Mouse (Mus musculus): ENCODE results near the gene Cstb.

Cstb gene

DNA sequence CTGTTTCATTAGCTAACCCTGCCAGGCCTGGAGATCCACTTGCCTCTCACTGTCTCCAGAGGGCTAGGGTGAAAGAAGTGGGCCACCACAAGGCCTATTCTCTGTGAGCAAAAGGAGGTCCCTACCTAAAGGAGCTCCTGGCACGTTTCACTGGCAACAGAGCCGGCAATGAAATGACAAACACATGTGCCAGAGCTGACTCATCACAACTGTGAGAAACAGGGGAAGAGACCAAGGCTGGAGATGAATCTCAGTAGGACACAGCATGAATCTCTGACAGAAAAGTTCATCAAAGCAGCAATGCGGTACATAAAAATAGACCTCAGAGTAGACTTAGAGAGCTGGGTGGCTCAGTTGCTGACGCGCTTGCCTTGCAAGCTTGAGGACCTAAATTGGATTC is 7.6 kb upstream of the Cstb start:
- no peak for DNase-seq (ENCODE audit: low spot score in 2 of 2)

DNA sequence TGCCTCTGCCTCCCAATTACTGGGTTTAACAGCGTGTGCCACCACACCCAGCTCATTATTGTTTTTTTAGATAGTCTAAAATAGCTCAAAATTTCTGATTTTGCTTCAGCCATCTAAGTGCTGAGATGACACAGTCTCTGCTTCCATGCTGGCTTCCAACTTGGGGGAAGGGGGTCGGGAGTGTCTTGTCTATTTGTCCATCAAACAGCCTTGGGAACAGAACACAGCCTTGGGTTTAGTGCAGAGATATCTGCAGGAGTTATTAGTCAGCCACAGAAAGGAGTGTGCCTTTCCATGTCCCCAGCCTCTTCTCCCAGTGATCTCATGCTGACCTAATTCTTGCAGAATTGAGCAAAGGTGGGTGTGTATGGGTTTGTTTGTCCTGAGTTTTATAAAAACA is 6.7 kb upstream of the Cstb start:
- DNase-seq (ENCODE audit: low spot score in 2 of 2): no peak

DNA sequence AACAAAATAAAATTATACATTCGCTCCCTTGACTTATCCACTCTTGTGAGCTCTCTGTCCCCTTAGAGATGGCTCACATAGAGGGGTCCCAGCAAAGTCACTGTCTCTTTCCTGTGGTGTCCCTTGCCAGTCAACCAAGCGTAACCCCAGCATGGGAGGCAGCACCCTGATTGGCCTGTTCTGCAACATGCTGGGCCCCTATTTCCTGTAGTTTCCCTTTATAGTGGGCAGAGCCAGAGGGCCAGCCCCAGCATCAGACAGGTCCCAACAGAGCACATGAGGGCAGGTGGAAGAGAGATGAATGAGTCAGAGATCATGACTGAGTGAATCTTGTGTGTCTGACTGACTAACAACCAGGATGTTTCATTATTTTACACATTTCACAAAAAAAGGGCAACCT is 4.5 kb upstream of the Cstb start:
- DNase-seq (ENCODE audit: low spot score in 2 of 2): no peak

DNA sequence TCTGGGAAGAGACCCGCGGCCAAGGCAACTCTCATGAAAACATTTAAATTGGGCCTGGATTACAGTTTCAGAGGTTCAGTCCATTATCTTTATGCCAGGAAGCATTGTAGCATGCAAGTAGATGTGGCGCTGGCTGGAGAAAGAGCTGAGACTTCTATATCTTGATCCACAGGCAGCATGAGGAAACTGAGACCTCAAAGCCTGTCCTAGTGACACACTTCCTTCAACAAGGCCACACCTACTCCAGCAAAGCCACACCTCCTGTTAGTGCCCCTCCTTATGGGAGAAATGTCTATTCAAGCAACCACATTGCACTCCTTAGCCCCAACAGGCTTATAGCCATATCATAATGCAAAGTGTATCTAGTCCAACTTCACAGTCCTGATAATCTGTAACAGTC is 2.9 kb upstream of the Cstb start:
- DNase-seq (ENCODE audit: low spot score in 2 of 2): no peak

DNA sequence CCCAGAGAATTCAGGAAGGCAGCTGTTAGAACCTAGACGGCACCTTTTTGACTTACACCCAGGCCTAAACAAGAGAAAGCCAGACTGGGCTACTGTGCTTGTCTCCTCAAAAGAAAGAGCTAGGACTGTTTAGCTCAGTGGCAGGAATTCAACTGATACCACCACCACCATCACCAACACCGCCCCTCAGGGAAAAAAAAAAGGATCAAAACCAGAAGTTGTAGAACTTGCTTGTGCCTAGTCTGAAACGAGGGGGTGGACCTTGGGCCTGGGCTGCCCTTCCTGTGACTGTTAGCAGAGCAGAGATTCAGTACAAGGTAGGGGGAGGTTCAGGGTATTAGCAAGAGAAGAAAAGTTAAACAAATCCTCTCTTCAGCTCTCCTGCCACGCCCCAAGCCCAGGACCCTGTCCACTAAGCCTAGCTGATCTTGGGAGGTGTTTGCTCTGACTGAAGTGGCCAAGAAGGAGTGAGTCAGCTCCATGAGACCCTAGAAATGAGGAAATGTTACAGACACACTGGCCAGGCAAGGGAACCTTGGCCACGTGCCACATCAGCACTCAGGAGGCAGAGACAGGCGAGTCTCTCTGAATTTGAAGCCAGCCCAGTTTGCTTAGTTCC is 757 bp downstream of the Cstb start:
- peak; percentile 16 to 69 for DNase-seq (ENCODE audit: low spot score in 2 of 2)

DNA sequence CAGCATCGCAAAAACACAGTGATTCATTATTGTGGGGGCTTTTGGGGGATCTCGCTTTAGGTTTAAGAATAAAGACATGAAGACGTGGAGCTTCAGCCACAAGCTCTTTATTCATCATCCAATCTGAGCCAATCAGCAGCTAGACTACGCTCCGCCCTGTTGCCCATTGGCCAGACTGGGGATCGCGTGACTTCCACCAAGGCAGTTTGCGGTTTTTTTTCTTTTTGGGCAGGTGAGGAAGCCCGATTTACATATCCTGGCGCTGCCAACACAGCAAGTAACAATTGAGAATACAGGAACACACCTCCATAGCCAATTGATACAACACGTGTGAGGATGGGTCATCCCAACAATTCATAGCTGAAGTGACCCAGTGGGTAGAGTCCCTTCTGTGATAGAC is 2.6 kb downstream of the Cstb start:
- DNase-seq (ENCODE audit: low spot score in 2 of 2): no peak

DNA sequence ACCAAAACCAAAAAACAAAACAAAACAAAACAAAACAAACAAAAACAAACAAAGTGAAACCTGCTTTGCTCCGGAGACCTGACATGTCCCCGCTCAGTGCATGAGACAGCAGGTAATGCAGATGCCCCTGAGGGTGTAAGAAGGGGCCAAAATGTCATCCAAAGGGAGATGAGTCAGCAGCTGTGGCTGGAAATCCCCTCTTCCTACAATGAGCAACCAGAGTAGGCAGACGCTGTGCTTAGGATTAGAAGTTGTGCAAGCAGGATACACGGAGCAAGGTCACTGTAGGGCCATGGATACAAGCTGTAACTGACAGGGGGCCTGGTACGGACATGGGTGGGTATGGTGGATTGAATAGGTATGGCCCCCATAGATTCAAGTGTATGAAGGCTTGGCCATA is 3.7 kb downstream of the Cstb start:
- DNase-seq (ENCODE audit: low spot score in 2 of 2): no peak

DNA sequence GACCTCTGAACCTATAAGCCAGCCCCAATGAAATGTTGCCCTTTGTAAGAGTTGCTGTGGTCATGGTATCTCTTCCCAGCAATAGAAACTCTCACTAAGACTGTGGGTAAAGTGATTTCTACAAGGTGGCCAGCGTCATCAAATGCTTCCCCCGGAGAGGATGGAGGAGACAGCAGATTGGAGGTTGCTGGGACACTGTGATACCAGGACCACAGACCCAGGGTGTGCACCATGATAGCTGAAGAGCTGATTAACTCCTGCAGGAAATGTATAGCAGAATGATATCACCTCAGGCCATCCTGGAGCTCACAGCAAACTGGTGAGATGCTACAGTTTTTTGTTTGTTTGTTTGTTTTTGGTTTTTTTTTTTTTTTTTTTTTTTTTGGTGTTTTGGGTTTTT is 4.3 kb downstream of the Cstb start:
- no peak for DNase-seq (ENCODE audit: low spot score in 2 of 2)

DNA sequence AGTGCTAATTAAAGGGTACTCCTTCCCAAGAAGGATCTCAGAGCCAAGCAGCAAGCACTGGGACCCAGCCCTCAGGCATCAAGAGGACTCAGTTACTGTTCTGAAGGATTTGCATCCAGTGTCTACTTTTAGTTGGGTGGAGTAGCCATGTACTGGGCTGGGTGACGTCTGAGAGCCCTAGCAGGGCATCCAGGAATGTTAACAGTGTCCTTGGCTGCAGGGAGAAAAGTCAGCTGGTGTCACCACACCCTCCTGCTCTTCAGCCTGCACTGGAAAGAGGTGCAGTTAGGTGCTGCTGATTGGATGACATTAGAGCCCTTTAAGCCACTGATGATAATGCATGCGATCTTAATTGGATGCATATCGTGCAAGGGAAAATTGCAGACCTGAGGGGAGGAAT is 7.4 kb downstream of the Cstb start:
- DNase-seq (ENCODE audit: low spot score in 2 of 2): no peak

DNA sequence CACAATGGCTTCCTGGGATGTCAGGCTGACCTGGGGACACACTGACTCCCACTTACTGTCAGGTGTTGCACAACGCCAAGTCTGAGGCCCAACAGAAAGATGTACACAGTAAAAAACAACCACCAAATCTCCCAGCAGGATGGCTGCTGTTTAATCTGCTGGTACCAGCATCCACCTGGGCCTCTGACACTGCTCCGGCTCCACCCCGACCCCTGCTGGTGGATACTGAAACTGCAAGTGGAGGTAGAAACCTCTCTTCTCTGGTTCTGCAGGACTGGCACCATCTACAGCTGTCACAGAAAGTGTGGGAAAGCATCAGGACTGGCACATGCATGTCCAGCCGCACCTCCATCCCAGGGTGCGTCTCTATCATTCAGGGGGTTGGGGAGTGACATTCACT is 12.6 kb downstream of the Cstb start:
- DNase-seq (ENCODE audit: low spot score in 2 of 2): peak; percentile 58 to 80

DNA sequence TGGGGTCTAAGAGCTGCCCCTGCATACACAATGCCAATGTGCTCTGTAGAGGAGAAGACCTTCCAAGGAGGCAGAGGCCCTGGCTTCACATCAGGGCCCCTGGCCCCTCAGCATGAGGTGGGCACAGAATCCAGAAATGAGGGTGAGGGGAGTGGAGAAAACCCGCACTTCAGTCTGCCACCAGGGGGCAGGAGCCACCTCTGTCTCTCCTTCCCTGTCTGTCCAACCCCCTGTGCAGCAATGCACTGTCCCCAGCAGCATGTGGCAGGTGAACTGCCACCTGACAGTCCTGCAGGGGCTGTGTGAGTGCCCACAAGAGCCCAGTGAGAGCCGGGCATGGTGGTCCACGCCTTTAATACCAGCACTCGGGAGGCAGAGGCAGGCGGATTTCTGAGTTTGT is 14.1 kb downstream of the Cstb start:
- DNase-seq (ENCODE audit: low spot score in 2 of 2): peak in 1 of 2 experiments; percentile 21

DNA sequence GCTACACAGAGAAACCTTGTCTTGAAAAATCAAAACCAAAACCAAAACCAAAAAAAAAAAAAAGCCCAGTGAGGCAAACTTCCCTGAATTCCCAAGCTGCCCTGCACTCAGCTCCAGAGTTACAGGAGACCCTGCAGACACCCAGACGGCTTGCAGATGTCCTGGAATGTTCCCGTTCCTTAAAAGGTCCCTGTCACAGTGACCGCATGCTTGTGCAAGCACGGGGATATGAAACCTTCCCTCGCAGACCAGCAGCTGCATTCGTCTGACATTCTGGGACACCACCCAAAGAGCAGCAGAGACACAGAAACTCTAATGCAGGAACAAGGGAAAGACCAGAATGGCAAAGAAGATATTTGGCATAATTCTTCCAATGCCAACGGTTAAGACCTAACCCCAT is 14.5 kb downstream of the Cstb start:
- DNase-seq (ENCODE audit: low spot score in 2 of 2): no peak

DNA sequence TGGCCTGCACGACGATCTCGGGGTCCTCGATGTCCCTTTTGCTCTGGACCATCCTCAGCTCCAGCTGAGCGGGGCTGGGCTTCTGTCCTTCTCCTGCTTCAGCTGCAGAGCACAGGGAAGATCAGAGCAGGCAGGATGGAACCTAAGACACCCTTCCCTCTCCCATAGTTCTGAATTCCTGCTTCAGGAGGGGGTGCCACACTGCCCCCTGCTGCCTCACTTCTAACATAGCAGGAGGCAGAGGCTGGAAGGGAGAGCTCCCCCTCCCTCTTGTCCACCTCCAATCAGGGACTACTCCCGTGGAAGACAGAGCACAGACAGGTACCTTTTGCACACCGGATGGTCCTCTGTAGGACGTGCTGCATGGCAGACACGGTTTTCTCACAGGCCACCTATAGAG is 15.3 kb downstream of the Cstb start:
- no peak for DNase-seq (ENCODE audit: low spot score in 2 of 2)

DNA sequence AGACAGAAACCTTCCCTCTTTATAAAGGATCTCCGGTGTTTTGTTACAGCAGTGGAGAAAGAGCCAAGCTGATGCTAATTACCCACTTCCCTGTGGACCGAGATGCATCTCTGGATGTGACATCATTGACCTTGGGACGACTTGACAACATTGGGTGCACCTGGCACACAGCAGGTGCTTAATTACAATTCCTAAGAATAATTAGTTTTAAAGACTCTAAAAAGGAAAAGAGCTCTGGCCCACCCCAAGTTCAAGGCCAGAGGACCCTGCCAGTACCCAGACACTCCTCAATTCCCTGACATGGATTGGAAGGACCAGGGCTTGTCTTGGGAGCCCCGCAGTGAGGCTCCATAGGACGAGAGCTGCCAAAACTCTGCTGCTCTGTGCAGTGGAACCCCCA is 16.1 kb downstream of the Cstb start:
- DNase-seq (ENCODE audit: low spot score in 2 of 2): no peak

DNA sequence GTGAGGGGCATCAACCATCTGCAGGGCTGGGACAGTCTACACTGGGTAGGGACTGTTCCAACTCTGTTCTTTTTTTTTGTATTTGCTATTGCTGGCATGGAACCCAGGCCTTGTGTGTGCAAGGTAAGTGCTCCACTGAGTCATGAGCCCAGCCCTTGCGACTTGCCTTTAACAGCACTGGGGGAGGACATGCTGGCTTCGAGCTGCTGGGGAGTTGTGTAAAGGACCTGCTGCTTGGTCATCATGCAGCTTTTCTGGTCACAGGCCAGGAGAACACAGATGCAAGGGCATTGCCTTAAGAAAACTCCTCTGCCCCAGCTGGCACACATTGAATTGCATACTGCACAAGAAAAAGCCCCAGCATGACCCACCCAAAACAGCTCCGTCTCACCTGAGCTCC is 16.8 kb downstream of the Cstb start:
- no peak for DNase-seq (ENCODE audit: low spot score in 2 of 2)

DNA sequence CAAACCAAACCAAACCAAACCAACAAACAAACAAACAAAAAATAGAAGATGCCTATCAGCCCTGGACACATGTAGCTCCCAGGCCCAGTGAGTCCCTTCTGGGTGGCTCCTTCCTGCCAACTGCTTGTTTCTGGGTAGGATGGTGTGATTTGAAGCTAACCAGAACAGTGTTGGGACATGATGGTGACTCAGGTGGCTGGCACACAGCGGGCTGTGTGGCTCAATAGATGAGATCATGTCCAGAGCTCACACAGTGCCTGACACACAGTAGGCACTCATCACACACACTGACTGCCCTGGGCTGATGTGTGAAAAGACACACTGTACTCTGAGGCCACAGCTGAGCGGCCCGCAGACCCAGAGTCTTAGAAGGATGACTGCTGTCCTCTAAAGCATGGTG is 20.7 kb downstream of the Cstb start:
- DNase-seq (ENCODE audit: low spot score in 2 of 2): no peak

DNA sequence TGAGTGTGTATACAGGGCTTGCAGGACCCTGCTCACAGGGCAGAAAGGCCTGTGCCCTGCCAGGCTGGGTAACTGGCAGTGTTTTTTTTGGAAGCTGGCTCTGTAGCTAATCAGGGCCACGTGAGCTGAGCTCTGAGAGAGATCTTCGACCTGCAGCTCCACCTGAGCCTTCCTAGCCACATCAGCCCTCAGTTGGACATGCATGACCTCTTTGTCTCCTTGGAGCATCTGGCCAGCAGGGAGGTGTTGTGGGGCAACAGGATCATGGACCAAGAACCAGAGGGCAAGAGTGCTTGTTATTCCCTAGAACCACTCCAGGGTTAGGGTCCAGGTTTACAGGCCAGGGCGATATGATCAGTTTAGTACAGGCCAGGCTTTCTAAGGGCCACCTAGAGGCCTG is 21.9 kb downstream of the Cstb start:
- DNase-seq (ENCODE audit: low spot score in 2 of 2): no peak

DNA sequence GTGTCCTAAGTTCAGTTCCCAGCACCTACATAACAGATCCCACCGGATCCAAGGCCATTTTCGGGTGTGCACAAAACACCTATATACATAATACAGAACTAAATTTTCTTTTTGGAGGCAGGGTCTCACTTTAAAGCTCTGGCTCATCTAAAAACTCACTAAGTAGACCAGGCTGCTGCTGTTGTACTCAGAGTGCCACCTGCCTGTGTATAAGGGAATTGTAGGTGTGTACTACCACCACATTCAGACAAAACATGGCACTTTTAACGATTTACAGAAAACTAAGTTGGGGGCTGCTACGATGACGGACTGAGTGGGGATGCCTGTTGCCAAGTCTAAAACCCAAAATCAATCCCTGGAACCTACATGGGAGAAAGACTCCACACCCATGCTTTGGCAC is 25.3 kb downstream of the Cstb start:
- no peak for DNase-seq (ENCODE audit: low spot score in 2 of 2)

DNA sequence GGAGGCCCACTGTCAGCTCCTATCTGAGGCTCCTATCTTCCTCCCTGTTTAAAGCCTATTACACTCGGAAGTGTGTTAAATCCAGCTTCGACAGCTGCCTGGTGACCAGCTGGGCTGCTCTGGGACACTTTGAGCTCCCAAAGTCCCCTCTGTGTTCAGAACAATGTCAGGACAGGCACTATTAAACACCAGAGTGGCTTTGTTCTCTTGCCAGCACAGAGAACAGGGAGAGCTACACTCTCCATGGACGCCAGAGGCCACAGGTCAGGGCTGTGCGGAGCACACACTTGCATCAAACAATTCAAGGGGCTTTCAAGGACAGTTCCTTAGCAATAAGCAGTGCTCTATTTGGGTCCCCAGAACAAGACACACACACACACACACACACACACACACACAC is 27.2 kb downstream of the Cstb start:
- DNase-seq (ENCODE audit: low spot score in 2 of 2): no peak

DNA sequence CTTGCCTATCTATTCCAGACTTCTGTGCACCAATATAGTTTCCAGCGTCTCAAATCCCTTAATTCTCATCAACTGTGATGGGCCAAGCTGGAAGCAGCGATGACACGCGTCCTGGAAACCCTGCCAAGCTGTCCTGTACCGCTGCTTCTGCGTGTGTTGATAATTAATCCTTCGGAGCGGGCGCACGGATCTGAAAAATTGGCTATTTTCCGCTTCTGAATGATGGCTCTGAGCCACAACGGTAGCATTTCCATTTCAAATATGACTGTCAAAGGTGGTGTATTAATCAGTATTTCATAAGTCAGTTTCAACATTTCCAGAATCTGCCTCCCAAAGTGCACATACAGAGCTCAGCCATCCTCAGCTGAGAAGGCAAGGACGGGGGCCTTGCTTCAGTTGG is 31.2 kb downstream of the Cstb start:
- no peak for DNase-seq (ENCODE audit: low spot score in 2 of 2)

DNA sequence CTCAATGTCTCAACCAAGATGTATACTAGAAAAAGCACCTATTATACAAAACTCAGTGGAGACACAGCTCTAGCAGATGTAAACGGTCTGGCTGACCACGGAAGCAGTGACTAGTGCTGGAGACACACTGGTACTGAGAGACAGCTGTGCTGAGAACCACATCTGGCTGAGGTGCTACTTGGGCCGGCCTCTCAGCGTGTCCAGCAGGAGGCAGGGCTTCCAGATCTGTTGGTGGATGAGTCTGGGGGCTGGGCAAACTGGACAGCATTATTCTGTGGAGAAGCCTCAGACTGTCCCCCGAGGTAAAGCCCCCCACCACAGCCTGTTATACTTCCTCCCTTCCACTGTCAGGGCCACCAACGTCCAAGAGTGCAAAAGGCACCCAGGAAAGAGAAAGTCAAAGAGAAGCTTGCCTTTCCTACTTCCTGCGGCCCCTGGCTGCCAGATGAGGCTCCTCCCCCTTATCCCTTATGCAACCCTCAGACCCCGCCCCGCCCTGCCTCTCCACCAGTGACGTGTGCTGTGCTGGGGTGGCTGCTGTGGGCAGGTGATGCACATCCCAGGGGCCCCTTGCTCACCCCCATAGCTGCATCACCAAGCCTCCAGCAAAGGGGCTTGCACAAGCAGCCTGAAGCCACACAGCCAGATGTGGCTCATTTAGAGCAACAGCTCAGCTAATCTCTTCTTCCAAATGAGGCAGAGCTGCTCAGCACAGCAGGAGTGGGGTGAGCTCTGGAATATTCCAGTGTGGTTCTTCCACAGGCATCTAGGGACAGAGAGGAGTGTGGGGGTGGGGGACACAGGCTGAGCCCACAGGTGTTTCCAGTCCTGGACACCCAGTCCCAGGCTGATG is 32.3 kb downstream of the Cstb start:
- peak; percentile 71 to 74 for DNase-seq (ENCODE audit: low spot score in 2 of 2)

DNA sequence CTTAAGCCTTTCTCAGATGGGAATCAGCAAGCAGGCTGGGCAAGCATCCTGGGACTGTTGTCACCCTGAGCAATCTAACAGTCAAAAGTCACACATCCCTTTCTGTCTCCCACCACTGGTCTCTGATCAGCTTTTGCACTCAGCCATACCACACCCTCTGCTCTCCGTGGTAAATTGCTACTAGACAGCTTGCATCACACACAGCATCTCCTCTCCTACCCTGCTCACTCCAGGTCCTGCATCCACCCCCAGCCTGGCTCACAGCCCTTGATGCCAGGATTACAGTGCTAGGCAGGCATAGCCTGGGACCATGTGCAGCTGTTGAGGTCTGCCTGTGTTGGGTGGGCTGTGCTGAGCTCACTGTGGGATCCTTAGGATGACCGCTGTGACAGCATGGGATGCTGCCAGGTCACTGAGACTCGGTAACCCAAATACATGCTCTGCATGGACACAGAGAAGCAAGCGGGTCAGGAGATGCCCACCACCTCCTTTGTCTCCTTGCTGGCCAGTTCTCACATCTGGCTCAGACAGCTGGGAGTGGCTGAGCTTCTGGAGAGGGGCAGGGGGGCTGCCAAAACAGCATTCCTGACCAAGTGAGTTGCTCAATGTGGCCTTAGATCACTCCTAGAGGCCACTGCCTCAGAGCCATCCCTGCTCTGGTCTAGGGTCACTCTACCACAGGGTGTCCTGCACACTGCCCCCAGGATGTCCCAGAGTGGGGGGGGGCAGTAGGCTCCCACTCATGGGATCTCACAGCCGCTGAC is 33.1 kb downstream of the Cstb start:
- DNase-seq (ENCODE audit: low spot score in 2 of 2): peak in 1 of 2 experiments; percentile 13

DNA sequence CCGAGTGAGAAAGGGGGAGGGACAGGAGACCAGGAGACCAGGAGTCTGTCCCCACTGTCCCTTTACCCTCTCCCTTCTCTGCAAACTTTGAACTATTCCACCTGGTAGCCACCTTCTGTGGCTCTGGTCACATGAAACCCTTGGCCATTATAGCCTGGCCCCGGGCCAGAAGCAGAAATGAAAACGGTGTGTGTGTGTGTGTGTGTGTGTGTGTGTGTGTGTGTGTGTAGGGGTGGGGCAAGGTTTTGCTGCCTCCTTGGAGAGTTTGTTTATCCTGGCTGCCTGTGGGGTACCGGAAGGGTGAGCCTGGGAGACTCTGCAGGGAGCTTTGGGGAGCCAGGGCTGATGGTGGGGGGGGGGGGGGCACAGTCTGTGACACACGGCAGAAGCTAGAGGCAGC is 35.0 kb downstream of the Cstb start:
- DNase-seq (ENCODE audit: low spot score in 2 of 2): no peak
